Mouse (Mus musculus): ENCODE data around the gene Prrx1. TPM values are rescaled to one million over a fixed set of nuclear protein-coding genes. Genes with fewer than 3 reads are reported as not detected.

Prrx1 gene
- total RNA-seq, 2 experiments from 2014 or later, result 39.2 to 49.9 TPM

GRCm38 (mm10) chr1:163313921-163314725 is 613 bp upstream of the Prrx1 start:
- intact Hi-C loops (cut with DNase I; ENCODE audit: low total_unique reads), result no loop called here
- no peak for DNase-seq

- intact Hi-C loops (cut with DNase I; ENCODE audit: low total_unique reads), result no loop called here
- DNase-seq, result peak; percentile 81
Measured at GRCm38 (mm10) chr1:163311861-163312811, 1.4 kb downstream of the Prrx1 start.

GRCm38 (mm10) chr1:163311006-163311836 is 2.3 kb downstream of the Prrx1 start:
- DNase-seq, result no peak
- intact Hi-C loops (cut with DNase I; ENCODE audit: low total_unique reads), result no loop called here

- DNase-seq, result no peak
- intact Hi-C loops (cut with DNase I; ENCODE audit: low total_unique reads), result no loop called here
Measured at GRCm38 (mm10) chr1:163310023-163310754, 3.3 kb downstream of the Prrx1 start.

- intact Hi-C loops (cut with DNase I; ENCODE audit: low total_unique reads), result no loop called here
- DNase-seq, result no peak
Measured at GRCm38 (mm10) chr1:163309466-163309865, 4.0 kb downstream of the Prrx1 start.

GRCm38 (mm10) chr1:163308631-163309030 is 4.9 kb downstream of the Prrx1 start:
- peak; percentile 17 for DNase-seq
- intact Hi-C loops (cut with DNase I; ENCODE audit: low total_unique reads), result no loop called here

- DNase-seq, result no peak
- intact Hi-C loops (cut with DNase I; ENCODE audit: low total_unique reads), result no loop called here
Measured at GRCm38 (mm10) chr1:163307706-163308105, 5.8 kb downstream of the Prrx1 start.

- intact Hi-C loops (cut with DNase I; ENCODE audit: low total_unique reads), result no loop called here
Measured at GRCm38 (mm10) chr1:163305956-163306355, 7.6 kb downstream of the Prrx1 start.

GRCm38 (mm10) chr1:163304837-163305236 is 8.7 kb downstream of the Prrx1 start:
- DNase-seq, result no peak
- intact Hi-C loops (cut with DNase I; ENCODE audit: low total_unique reads), result no loop called here

More at GRCm38 (mm10) chr1:163305956-163306355, 7.6 kb downstream of the Prrx1 start:
- DNase-seq, result no peak

- DNase-seq, result no peak
- intact Hi-C loops (cut with DNase I; ENCODE audit: low total_unique reads), result no loop called here
Measured at GRCm38 (mm10) chr1:163302292-163302691, 11.2 kb downstream of the Prrx1 start.

GRCm38 (mm10) chr1:163293152-163293551 is 20.4 kb downstream of the Prrx1 start:
- DNase-seq, result no peak
- intact Hi-C loops (cut with DNase I; ENCODE audit: low total_unique reads), result no loop called here

- intact Hi-C loops (cut with DNase I; ENCODE audit: low total_unique reads), result no loop called here
- no peak for DNase-seq
Measured at GRCm38 (mm10) chr1:163291925-163292324, 21.6 kb downstream of the Prrx1 start.

GRCm38 (mm10) chr1:163289131-163289530 is 24.4 kb downstream of the Prrx1 start:
- intact Hi-C loops (cut with DNase I; ENCODE audit: low total_unique reads), result no loop called here
- no peak for DNase-seq

- DNase-seq, result no peak
- intact Hi-C loops (cut with DNase I; ENCODE audit: low total_unique reads), result no loop called here
Measured at GRCm38 (mm10) chr1:163285539-163285938, 28.0 kb downstream of the Prrx1 start.

- no peak for DNase-seq
- intact Hi-C loops (cut with DNase I; ENCODE audit: low total_unique reads), result no loop called here
Measured at GRCm38 (mm10) chr1:163285136-163285535, 28.4 kb downstream of the Prrx1 start.

GRCm38 (mm10) chr1:163283980-163284635 is 29.4 kb downstream of the Prrx1 start:
- intact Hi-C loops (cut with DNase I; ENCODE audit: low total_unique reads), result no loop called here
- no peak for DNase-seq

- no peak for DNase-seq
- intact Hi-C loops (cut with DNase I; ENCODE audit: low total_unique reads), result no loop called here
Measured at GRCm38 (mm10) chr1:163281450-163282198, 31.9 kb downstream of the Prrx1 start.

GRCm38 (mm10) chr1:163280842-163281122 is 32.7 kb downstream of the Prrx1 start:
- intact Hi-C loops (cut with DNase I; ENCODE audit: low total_unique reads), result no loop called here

More at GRCm38 (mm10) chr1:163280842-163281122, 32.7 kb downstream of the Prrx1 start:
- no peak for DNase-seq

Measured in gastrocnemius, postnatal 14 days (tissue).